10 mouse cellular contexts compared by ENCODE assay signal in genomic region chr2:30650249-30650648, GRCm38 (mm10). TPM values are rescaled to one million over a fixed set of nuclear protein-coding genes. Genes with fewer than 3 reads are reported as not detected.
DNase-seq lines count a peak whose midpoint lies in the region; ATAC-seq lines count a peak whose summit lies in the region.
"Had no signal": no experiment of that assay in that cellular context is flagged by ENCODE, and none has a peak within 500 bp of the region (broad histone marks: within the 10 kb centered on the region; RNA-seq: fewer than 3 reads in every experiment).

No protein-coding gene starts in this region.

- H3K4me2 ChIP-seq in kidney, embryonic 16.5 days (replicated peaks; ENCODE audit: low read depth, low read length), result no peak overlapping the region
- no peak overlapping the region for H3K4me2 ChIP-seq in forebrain, embryonic 13.5 days
- no peak overlapping the region for H3K4me2 ChIP-seq in limb, embryonic 13.5 days (replicated peaks)
- H3K4me2 ChIP-seq in stomach, embryonic 14.5 days (replicated peaks; ENCODE audit: low read depth, low read length), result no peak overlapping the region

- peak overlapping the region; percentile 32; the same call in 1 of the 2 replicates for H3K27ac ChIP-seq in kidney, embryonic 16.5 days (ENCODE audit: low read length)
- peak overlapping the region; percentile 71 for H3K27ac ChIP-seq in forebrain, embryonic 13.5 days
- H3K27ac ChIP-seq in limb, embryonic 13.5 days, result peak overlapping the region; percentile 58
- 0 out of 2 replicates have a peak overlapping the region, but pooled peaks have one; percentile 33 for H3K27ac ChIP-seq in stomach, embryonic 14.5 days (ENCODE audit: low read length)

- ATAC-seq in kidney, embryonic 16.5 days (ENCODE audit: low FRiP score, low TSS enrichment), result no peak
- no peak for ATAC-seq in forebrain, embryonic 13.5 days
- ATAC-seq in limb, embryonic 13.5 days (ENCODE audit: low FRiP score, low read depth), result no peak
- ATAC-seq in stomach, embryonic 14.5 days (ENCODE audit: insufficient number of reproducible peaks, insufficient read depth, low FRiP score, low read depth), result no peak

- no peak overlapping the region for H3K9ac ChIP-seq in kidney, embryonic 16.5 days (replicated peaks; ENCODE audit: low read length)
- no peak overlapping the region for H3K9ac ChIP-seq in forebrain, embryonic 13.5 days
- H3K9ac ChIP-seq in limb, embryonic 13.5 days, result no peak overlapping the region
- H3K9ac ChIP-seq in stomach, embryonic 14.5 days (replicated peaks; ENCODE audit: low read depth, low read length), result no peak overlapping the region

- peaks cover 47% of the 10 kb centered on the region for H3K4me1 ChIP-seq in kidney, embryonic 16.5 days (ENCODE audit: insufficient read depth, low read length)
- H3K4me1 ChIP-seq in forebrain, embryonic 13.5 days, result peaks cover 88% of the 10 kb centered on the region
- H3K4me1 ChIP-seq in limb, embryonic 13.5 days, result peaks cover 67% of the 10 kb centered on the region
- H3K4me1 ChIP-seq in stomach, embryonic 14.5 days (ENCODE audit: control insufficient read depth, insufficient read depth, low read length), result peaks cover 43% of the 10 kb centered on the region

- DNase-seq in kidney, postnatal 4 days, result no peak
- DNase-seq in right cerebral cortex, postnatal 36 days (ENCODE audit: low spot score in 2 of 2), result no peak
- no peak for DNase-seq in T-cell, adult 2 months (ENCODE audit: low spot score)
- DNase-seq: gastrocnemius, postnatal 10 days; layer of hippocampus, postnatal 36 days; lung, postnatal 10 days had no signal

- H3K4me3 ChIP-seq in kidney, embryonic 16.5 days (ENCODE audit: low read length), result no peak overlapping the region
- H3K4me3 ChIP-seq in forebrain, embryonic 13.5 days, result no peak overlapping the region
- H3K4me3 ChIP-seq in limb, embryonic 13.5 days, result no peak overlapping the region
- H3K4me3 ChIP-seq in stomach, embryonic 14.5 days (ENCODE audit: low read depth, low read length), result no peak overlapping the region

- H3K9me3 ChIP-seq in kidney, embryonic 16.5 days (ENCODE audit: low read length), result no peaks in the 10 kb centered on the region
- peaks cover 3% of the 10 kb centered on the region; the same call in 1 of the 2 replicates for H3K9me3 ChIP-seq in forebrain, embryonic 13.5 days (replicated peaks)
- 0 out of 2 replicates have a peak, but pooled peaks cover 4% of the 10 kb centered on the region for H3K9me3 ChIP-seq in limb, embryonic 13.5 days
- no peaks in the 10 kb centered on the region for H3K9me3 ChIP-seq in stomach, embryonic 14.5 days (ENCODE audit: control insufficient read depth, low read depth, low read length)

- 64% methylated on average over 9 of the region's 9 CpGs for WGBS in kidney, embryonic 16.5 days
- WGBS in forebrain, embryonic 13.5 days, result 32% methylated on average over 9 of the region's 9 CpGs
- 60% methylated on average over 9 of the region's 9 CpGs for WGBS in limb, embryonic 13.5 days
- 72% methylated on average over 9 of the region's 9 CpGs for WGBS in stomach, embryonic 14.5 days

- H3K36me3 ChIP-seq in kidney, embryonic 16.5 days (ENCODE audit: insufficient read depth, low read length), result no peaks in the 10 kb centered on the region
- H3K36me3 ChIP-seq in forebrain, embryonic 13.5 days (ENCODE audit: poor library complexity, severe bottlenecking), result no peaks in the 10 kb centered on the region
- no peaks in the 10 kb centered on the region for H3K36me3 ChIP-seq in limb, embryonic 13.5 days
- H3K36me3 ChIP-seq in stomach, embryonic 14.5 days (ENCODE audit: control insufficient read depth, insufficient read depth, low read length), result no peaks in the 10 kb centered on the region

- H3K27me3 ChIP-seq in kidney, embryonic 16.5 days (ENCODE audit: insufficient read depth, low read length), result no peaks in the 10 kb centered on the region
- no peaks in the 10 kb centered on the region for H3K27me3 ChIP-seq in forebrain, embryonic 13.5 days
- no peaks in the 10 kb centered on the region for H3K27me3 ChIP-seq in limb, embryonic 13.5 days
- H3K27me3 ChIP-seq in stomach, embryonic 14.5 days (ENCODE audit: control insufficient read depth, insufficient read depth, low read length), result no peaks in the 10 kb centered on the region

RNA-seq across cellular contexts. Expression of gene Cstad, which starts 55.4 kb away (rescaled TPM):
- polyA plus RNA-seq in kidney, embryonic 16.5 days (2015; fragmentation: Nextera tagmentation; extraction: Ambion mirVana), result 1.5 and 2.5 TPM in 2 replicates
- 0.49 and 1.1 TPM in 2 replicates for polyA plus RNA-seq in forebrain, embryonic 13.5 days (2015; fragmentation: Nextera tagmentation; extraction: Ambion mirVana)
- polyA plus RNA-seq in limb, embryonic 13.5 days (2015; fragmentation: Nextera tagmentation; extraction: Ambion mirVana), result 1.6 and 1.9 TPM in 2 replicates
- 1.2 and 2.1 TPM in 2 replicates for polyA plus RNA-seq in stomach, embryonic 14.5 days (2014; fragmentation: Nextera tagmentation; extraction: Ambion mirVana)
